Mouse (Mus musculus): ENCODE data around the gene Man1a2.

Man1a2 gene

DNA sequence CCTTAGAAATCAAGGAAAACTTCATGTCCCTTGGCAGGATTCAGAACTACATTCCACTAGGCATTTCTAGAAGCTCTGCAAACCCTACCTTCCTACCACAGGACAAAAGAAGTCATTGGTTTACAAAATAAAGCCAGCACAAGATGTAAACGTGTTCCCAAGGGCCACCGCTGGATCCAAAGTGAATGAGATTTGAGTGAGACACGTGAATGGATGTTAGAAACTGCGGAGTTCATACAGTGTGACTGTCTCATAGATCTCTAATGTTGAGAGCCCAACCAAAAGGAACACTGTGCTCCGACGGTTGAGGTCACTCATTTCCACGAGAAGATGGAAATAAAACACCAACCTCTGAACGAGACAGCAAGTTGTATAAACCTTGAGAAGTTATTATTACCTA, 1.5 kb upstream of the Man1a2 start:
- in situ Hi-C loops (cut with MboI, MseI) = loop anchor here (5.0 kb wide), 4 partner anchors 199 to 524 kb away; partner anchors contain the start of genes Gdap2 (in 1 of the 2), Tent5c (in 1 of the 2), Trim45 (in 1 of the 2) and Wdr3 (in 1 of the 2)

DNA sequence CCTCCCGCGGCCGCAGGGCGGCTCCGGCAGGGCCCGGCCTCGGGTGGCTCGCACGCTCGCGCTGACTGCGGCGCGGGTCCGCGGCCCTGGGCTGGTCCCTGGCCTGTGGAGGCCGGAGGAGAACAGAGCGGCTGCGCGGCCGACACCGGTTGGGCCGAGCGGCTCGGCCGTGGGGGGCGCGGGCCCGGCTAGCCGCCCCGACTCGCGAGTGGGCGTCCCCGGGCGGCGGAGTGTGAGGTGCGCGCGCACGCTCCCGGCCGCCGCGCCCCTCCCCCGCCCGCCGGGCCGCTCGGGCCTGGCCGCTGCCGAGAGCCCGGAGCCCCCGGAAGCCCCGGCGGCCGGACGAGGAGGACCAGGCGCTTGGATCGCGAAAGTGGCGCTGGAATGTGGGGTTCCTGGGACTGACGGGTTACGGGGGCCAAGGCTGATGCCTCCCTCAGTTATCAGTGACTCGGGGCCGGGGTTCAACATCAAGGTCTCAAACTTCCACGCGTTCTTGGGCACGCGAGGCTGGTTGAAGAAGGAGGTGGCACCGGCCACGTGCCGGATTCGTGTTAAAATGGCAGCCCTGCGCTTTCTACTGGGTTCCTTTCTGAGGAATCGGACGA, 564 bp upstream of the Man1a2 start:
- in situ Hi-C loops (cut with MboI, MseI) = loop anchor here (5.0 kb wide), 4 partner anchors 199 to 524 kb away; partner anchors contain the start of genes Gdap2 (in 1 of the 2), Tent5c (in 1 of the 2), Trim45 (in 1 of the 2) and Wdr3 (in 1 of the 2)

DNA sequence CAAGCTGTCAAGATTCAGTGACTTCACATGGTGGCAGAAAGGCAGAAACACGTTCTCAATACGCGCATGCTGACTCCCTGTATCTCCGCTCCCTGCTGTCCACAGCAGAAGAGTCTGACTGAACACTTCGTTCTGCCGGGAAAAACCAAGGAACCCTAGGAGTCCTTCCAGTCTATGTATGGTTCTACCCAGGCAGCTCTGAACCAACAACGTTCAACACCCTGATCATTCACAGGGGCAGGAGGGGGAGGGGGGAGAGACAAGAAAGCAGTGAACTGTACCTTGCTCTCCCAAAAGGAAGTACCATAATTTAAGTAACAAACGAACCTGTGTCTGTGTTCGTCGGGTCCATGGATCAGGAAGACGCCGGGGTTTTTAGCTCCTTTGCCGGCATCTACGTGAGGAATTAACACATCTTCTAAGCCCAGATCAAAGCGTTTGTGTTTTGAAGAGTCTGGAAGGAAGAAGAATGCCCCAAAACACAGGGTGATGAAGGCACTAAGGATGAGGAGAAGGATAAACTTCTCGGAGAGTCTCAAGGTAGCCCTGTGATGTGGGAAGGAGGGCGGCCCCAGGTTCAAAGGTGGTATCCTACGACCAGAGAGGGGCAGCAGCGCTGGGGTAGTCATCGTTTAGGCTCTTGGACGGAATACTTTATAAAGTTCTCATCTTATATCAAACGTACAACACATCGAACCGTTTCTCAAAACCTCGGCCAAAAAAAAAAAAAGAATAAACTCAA, 898 bp downstream of the Man1a2 start:
- in situ Hi-C loops (cut with MboI, MseI) = no loop called here

DNA sequence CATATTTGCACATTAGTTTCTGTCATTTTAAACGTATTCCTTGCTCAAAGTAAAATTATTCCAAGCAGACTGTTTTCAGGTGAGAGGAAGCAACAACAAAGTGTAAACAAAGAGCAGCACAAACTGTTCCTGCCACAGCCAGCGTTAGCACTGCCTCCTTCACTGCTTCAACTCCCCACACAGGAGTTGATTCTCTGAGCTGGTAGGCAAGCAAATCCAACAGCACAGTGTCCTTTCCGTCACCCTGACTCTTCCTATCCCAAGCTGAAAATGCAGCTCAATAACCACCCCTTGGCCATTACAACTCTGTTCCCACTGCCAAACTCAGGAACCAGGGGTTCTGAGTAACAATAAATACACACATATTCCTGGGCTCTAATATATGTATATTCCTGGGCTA, 2.5 kb downstream of the Man1a2 start:
- in situ Hi-C loops (cut with MboI, MseI) = no loop called here

DNA sequence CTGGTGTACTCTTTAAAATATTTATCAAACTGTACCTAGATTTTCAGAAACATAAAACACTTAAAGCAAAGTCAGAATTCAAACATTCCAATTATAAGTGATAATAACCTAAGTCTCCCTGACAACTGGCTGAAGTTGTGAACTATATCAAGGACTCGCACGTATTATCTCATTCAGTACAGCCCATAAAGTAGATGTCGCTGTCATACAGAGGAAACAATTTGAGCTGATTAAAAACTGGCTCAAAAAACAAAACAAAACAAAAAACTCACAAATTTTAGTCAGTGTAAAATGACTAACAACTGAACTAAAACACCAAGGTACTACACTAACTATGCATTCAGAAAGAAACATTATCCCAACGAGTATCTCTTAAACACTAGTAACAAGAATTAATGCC, 3.0 kb downstream of the Man1a2 start:
- in situ Hi-C loops (cut with MboI, MseI) = no loop called here

DNA sequence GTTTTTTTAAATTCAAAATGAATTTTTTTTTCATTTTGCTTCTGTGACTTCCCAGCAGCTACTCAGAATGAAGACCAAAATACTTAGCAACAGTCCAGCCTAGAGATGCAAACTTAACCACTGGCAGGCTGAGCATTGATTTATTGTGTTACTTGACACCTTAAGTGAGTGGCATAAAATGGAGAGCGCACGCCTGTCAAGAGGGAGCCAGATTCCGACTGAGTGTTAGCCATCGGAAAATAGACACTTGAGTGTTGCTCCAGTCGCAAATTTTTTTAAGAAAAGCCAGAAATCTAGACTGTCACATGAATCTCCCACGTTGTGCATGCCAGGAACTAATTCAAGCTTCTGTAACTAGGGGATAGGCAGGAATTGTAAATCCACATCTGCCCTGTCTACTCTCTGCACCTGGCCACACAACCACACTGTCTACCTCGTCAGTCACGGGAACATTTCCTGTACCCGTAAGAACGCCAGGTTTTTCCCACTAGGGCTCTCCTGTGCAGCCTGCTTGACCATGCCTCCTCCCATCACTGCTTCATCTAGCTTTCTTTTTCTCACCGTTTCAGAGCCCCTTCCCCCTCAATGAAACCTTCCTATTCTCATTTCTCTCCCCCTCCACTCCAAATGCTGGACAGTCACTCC, 3.7 kb downstream of the Man1a2 start:
- in situ Hi-C loops (cut with MboI, MseI) = no loop called here

DNA sequence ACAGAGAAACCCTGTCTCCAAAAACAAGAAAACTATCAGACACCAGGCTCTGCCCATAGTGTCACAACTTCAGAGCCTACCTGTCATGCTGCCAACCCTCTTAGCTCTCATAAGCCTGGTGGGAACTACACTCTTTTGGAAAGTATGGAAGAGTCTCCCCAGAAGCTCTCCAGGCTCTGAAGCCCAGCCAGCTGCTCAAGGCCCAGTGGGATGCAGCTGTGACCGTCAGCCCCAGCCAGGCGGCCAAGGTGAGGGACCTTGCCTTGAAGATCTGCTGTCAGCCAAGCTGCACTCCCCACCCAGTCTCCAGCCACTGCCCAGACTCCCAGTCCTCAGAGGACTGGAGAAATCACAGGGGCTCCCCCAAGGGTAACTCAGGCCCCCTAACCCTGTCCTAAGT, 5.1 kb downstream of the Man1a2 start:
- in situ Hi-C loops (cut with MboI, MseI) = no loop called here

DNA sequence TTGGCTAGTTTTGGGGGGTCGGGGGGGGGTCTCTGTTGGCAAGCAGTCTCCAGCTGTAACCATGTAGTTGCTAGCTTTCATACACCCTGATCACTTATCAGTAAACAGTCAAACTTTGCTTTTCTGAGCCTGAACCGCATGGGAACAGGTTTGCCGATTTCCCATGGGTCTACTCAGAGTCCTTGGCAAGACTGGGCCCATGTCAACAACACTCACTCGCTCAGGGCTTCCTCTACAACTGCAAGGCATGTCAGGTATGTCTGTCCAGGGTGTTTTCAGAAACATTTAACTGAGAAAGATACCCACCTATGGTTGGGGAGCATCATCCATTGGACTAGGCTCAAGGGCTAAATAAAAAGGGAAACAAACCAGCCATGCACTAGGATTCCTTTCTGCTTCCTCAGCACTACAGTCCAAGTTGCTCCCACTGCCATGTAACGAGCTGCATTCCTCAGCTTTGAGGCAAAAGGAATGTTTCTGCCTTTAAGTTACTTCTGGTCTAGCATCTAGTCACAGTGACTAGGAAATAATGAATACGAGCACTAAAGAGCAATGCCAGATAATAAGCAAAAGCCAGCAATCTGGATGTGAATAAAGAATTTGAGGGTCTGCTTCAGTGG, 6.2 kb downstream of the Man1a2 start:
- in situ Hi-C loops (cut with MboI, MseI) = no loop called here

DNA sequence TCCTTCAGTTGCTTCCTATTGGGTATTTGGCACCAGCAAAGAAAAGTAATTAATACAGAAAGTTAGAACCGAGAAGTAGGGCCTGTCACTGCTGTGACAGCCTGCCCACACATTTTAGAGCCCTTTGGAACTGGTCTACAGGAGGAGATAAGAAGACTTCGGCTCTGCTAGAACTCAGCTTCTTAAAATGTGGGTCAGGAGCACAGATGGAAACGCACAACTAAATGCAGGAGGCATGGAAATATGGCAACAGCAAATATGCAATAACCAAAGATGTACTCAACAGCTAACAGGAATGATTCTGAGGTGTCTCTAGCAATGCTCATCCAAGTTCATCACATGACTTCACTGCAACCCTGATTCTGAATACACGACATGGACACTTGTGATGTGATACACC, 10.2 kb downstream of the Man1a2 start:
- in situ Hi-C loops (cut with MboI, MseI) = no loop called here

DNA sequence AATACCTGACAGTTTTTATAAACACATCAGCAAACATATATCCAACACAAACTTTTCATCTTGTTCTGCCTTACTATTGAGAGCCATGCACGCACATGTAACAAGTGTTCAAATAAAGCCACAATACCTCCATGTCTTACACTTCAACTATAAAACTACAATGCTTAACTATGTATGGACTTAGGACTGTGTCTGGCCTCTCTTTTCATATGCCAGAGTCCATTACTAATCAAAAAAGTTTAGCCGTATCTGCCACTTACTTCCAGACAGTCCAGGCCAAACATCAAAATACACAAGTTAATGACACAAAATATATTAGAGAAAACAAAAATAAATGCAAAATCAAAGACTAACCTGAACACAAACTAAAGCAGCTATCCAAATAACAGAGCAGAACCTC, 14.9 kb downstream of the Man1a2 start:
- in situ Hi-C loops (cut with MboI, MseI) = loop anchor here in 1 of 2 experiments (5.0 kb wide), 1 partner anchor 308 kb away; no protein-coding TSS in a partner anchor

DNA sequence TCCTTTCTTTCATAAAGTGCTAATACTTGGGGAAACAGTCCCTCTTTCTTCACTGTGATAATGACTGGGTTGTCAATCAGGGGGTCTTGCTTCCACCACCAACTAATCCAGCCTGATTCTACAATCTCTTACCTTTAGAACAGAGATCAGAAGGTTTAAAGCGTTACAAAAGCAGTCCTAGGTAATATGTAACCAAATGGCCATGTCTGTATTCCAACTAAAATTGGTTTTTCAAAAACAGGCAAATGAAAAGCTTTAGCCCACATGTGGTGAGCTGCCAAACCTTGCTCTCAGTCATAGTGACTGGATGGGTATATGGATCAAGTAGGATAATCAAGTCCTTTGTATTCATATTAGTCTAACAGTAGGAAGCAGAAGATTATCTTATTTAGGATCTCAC, 32.0 kb downstream of the Man1a2 start:
- in situ Hi-C loops (cut with MboI, MseI) = no loop called here

DNA sequence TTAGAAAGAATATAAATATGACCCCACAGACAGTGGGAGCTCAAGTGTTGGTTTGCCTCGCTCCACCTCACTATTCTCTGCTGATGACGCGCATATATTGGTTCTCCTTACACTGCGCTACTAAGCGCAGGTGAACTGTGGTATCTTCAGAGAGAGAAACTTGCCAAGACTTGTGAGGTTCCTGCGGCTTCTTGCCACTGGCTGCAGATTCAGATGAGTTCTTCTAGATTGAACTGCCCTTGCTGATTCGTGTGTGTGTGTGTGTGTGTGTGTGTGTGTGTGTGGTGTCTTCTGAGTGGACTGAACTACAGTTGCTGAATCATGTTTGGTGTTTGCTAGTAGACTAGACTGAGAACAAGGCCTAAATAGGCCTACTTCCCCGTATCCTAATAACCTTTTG, 43.7 kb downstream of the Man1a2 start:
- in situ Hi-C loops (cut with MboI, MseI) = no loop called here

DNA sequence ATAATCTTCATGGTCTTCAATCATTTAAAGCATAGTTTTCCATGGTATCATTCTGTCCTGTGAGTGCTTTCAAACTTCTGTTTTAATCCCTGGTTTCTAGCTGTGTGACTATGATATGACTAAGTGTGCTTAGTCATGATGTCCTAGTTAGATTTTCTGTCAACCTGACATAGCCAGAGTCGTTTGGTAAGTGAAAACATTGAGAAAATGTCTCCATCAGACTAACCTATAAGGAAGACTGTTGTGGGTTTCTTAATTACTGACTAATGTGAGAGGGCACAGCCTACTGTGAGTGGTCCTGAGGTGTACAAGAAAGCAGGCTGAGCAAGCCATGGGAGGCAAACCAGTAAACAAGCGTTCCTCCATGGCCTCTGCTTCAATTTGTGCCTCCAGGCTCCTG, 49.0 kb downstream of the Man1a2 start:
- in situ Hi-C loops (cut with MboI, MseI) = no loop called here

DNA sequence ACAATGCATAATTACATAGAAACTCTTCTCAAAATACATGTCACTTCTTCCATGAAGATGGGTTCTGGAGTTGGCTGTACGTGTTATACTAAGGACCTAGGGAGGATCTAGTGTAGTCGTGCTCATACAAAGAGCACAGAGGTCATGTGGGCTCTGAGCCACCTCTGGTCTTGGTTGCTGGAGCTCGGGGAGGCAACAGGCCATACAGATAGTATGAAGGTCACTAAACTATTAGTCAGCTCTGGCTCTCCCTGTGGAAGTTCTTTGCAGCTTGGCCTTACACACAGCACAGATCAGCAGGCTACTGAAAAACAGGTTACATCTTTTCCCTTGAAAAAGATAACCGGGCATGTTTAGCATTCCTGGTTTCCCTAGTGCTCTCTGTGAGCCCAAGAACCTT, 50.5 kb downstream of the Man1a2 start:
- in situ Hi-C loops (cut with MboI, MseI) = no loop called here

DNA sequence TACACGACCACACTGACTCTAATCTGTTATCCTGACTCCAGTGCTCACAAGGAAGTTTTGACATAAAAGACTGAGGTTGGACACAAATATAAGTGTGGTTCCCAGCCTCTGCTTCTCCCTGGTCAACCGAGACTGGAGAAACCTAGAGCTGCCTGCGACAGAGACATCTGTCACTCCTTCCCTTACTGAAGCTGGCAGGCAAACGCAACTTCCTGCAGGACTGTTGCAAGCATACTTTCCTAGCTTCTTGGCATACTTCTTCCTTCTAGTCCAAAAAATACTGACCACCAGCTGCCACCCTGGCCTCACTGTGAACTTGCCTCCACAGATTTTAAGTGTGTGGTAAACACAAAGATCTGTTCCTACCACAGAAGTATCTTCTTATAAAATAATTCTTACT, 66.8 kb downstream of the Man1a2 start:
- in situ Hi-C loops (cut with MboI, MseI) = loop anchor here in 1 of 2 experiments (25.0 kb wide), 1 partner anchor 1569 kb away; no protein-coding TSS in a partner anchor

DNA sequence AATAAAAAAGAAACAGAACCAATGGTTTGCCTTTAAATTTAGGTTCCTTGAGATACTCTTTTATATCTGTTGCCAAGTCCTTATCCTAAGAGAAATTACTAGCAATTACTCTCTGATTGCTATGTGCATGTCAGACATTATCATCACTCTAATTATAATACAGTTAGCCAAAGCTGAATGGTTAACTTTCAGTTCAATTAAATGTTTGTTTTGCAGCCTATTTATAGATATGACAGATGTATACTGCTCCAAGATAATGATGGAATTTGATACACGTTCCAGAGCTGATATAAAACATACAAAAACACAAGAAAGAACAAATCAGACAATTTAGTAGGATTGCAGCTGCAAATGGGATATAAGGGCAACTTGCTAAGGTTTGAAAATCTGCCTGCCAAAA, 74.4 kb downstream of the Man1a2 start:
- in situ Hi-C loops (cut with MboI, MseI) = loop anchor here in 1 of 2 experiments (25.0 kb wide), 1 partner anchor 1576 kb away; no protein-coding TSS in a partner anchor

DNA sequence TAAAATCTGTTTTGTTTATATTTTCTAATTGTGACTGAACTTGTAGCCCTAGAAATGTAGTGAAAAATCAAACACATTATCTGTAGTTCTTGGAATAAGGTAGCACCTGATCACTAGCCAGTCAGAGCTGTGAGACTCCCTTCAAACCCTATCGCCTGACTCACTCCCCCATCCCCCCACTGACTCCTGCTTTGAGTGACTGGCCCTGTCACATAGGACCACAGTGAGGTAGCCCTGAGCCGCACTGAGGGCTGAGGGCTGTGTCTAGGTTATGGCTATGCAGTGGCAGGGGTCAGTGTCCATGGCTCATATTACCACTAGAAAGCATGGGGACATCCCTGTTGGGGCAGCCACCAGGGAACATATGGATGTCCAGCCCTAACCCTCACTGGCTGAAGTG, 80.8 kb downstream of the Man1a2 start:
- in situ Hi-C loops (cut with MboI, MseI) = loop anchor here in 1 of 2 experiments (25.0 kb wide), 1 partner anchor 1583 kb away; no protein-coding TSS in a partner anchor

DNA sequence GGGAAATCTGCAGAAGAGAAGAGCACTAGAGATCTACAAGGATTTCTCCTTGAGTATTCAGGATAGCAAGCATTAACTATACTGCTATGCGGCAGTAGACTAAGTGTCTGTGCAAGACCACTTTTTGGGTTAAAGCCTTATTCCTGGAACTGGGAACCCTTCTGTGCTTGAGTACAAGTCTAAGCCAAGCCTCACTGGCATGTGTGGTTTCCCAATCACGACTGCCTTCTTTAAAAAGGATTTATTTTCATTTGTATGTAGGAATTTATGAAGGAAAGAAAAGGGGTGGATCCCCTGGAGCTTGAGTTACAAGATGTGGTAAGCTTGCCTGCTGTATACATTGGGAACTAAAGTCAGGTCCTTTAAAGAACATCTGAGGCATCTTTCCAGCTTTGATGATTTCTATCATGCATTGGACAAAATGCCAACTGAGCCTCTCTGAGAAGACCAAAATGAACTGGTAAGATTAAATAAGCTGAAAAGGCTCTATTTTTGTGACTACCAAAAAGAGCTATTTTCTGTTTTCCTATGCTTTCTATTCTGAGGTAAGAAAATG, 86.0 kb downstream of the Man1a2 start:
- in situ Hi-C loops (cut with MboI, MseI) = no loop called here

DNA sequence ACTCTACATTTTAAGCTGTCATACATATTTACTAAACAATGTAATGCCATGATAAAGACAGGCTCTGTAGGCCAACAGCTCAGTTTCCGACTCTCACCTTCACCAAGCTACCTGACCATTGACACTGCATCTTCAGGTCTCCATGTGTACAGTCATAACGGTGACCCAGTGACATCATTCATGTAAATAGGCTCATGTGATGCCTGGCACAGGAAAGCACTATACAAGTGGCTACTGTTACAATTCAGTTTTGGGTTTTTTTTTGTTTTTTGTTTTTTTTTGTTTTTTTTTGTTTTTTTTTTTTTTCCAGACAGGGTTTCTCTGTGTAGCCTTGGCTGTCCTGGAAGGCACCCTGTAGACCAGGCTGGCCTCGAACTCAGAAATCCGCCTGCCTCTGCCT, 94.2 kb downstream of the Man1a2 start:
- in situ Hi-C loops (cut with MboI, MseI) = no loop called here

DNA sequence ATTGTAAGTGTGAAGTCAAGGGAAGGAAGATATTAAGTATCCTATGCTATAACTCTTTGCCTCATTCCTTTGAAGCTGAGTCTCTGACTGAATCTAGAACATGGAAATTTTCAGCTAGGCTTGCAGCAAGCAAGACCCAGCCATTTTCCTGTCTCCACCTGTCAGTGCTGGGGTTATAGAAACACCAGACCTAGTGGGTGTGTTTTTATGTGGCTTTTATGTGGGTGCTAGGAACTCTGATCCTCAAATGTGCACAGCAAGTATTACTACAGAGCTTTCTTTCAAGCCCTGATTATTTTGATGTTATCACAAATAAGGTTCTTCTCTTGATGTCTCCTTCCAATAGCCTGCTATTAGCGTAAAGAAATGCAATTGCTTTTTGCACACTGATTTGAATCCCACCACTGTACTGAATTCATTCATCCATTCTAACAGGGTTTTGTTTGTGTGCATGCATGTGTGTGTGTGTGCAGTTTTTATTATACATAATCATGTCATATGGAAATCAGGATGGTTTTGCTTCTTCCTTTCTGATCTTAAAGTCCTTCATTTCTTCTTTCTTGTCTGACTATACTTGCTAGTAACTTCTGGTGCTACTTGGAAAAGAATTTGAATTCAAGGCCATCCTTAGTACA, 102.5 kb downstream of the Man1a2 start:
- in situ Hi-C loops (cut with MboI, MseI) = no loop called here

DNA sequence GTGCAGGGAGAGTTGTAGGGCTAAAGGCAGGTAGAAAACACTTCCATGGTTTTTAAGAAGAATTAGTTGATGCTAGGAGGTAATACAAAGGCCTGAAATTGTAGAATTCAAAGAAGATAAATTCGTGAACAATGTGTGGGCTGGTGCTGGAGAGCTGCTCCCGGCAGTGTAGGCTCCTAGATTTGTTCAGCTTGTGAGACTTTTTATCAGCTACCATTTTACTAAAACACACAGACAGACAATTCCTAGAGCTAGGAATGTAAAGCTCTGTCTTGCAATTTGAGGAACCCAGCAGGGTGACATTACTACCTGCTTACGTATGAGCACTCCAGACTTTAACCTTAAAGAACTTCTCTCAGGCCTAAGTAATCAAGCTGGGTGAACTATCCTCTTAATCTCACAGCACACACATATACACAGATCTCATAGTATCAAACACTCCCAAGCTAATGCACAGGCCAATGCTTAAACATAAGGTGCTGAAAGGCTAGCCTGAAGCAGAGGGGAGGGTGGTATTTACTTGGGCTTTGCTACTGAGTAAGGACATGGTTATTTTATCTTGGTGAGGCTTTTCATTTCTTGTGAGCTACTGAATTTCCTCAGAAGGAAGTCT, 112.6 kb downstream of the Man1a2 start:
- in situ Hi-C loops (cut with MboI, MseI) = loop anchor here (5.0 to 10.0 kb wide), 2 partner anchors 385 to 388 kb away; no protein-coding TSS in a partner anchor
